In genomic region chr8:70351035-70351999, GRCm38 (mm10) we compare ENCODE assay signal across 1 mouse cellular context.
TF ChIP-seq lines count a peak whose summit lies in the region.

No protein-coding gene starts in this region.

TF ChIP-seq in MEL, 35 proteins besides CTCF, POLR2A, EP300 and RAD21 (continued from another document):
- TF ChIP-seq KAT2A (conservative IDR thresholded peaks at IDR 0.05; ENCODE audit: low read depth, low read length) = no peak
